Mouse (Mus musculus): Measurements from ENCODE around the gene Tspan11. TPM values are rescaled to one million over a fixed set of nuclear protein-coding genes. Genes with fewer than 3 reads are reported as not detected.

Gene Tspan11
- polyA plus RNA-seq, 1 experiment, result 8.3 TPM

DNA sequence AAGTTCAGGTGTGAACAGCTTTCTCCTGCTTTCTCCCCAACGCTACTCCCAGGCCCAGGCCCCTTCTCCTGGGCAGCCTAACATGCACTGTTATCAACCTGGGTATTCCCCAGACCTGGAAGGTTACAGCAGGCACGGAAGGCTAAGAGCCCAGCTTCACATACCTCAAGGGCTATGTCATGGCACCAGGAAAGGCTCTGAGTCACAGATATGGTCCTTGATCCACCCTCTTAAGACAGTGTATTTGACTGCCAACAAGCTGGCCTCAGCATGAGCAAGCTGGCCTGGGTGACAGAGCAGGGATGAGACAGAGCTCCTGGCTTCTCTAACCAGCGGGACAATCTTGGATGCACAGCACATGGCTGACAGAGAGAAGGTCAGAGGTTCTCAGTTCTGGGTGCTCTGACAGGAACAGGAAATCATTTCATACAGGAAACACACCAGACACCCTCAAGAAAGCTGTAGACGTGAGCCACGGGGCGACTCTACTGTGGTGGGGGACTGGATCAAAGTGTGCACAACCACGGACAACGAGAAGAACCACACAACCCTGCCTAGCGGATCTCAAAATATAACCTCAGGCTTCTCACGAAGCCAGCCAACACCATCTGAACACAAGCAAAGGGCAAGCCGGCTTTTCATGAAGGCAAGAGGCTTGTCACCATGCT is 104.3 kb downstream of the Tspan11 start:
- WGBS, result 58% methylated on average over 11 of the region's 11 CpGs
- TF ChIP-seq CTCF (IDR thresholded peaks at IDR 0.05; ENCODE audit: borderline replicate concordance, insufficient read depth, low read depth, low read length) (no peak), POLR2A (IDR thresholded peaks at IDR 0.05; ENCODE audit: borderline replicate concordance, insufficient read depth, low read length) (no peak)
- Histone ChIP-seq H3K27me3 (ENCODE audit: control insufficient read depth, insufficient read depth, low read length) (no peaks in the 10 kb centered on the region), H3K27ac (ENCODE audit: insufficient read depth, low read length) (peak overlapping the region; percentile 62), H3K4me1 (ENCODE audit: control insufficient read depth, insufficient read depth, low read length) (peaks cover 79% of the 10 kb centered on the region), H3K4me3 (replicated peaks; ENCODE audit: insufficient read depth, low read depth, low read length) (no peak overlapping the region)
- DNase-seq, result no peak

DNA sequence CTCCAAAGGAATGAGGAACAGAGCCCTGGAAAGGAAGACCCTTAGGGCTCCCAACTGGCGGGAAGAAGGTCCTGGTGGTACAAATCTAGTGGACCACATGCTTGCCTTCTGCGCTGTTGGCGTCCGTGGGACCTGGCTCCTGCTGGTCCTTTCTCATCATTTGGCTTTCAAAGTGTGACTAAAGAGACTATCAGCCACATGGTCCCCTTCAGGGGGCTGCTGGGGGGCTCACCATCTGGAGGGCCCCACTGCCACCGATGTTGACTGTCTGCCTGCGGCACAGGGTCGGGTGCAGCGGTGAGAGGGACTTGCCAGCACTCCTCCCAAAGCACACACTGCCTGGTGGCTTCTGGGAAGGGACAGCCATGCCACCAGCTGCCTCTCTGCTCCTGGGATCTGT is 105.6 kb downstream of the Tspan11 start:
- TF ChIP-seq CTCF (IDR thresholded peaks at IDR 0.05; ENCODE audit: borderline replicate concordance, insufficient read depth, low read depth, low read length) (no peak), POLR2A (IDR thresholded peaks at IDR 0.05; ENCODE audit: borderline replicate concordance, insufficient read depth, low read length) (no peak)
- WGBS, result 18% methylated on average over 8 of the region's 8 CpGs
- Histone ChIP-seq H3K27ac (ENCODE audit: insufficient read depth, low read length) (peak overlapping the region; percentile 81), H3K4me3 (replicated peaks; ENCODE audit: insufficient read depth, low read depth, low read length) (no peak overlapping the region), H3K4me1 (ENCODE audit: control insufficient read depth, insufficient read depth, low read length) (peaks cover 74% of the 10 kb centered on the region), H3K27me3 (ENCODE audit: control insufficient read depth, insufficient read depth, low read length) (no peaks in the 10 kb centered on the region)
- DNase-seq, result no peak

- DNase-seq, result no peak
- Histone ChIP-seq H3K27me3 (ENCODE audit: control insufficient read depth, insufficient read depth, low read length) (no peaks in the 10 kb centered on the region), H3K4me1 (ENCODE audit: control insufficient read depth, insufficient read depth, low read length) (peaks cover 73% of the 10 kb centered on the region), H3K4me3 (replicated peaks; ENCODE audit: insufficient read depth, low read depth, low read length) (no peak overlapping the region), H3K27ac (ENCODE audit: insufficient read depth, low read length) (no peak overlapping the region)
- WGBS, result 82% methylated on average over 5 of the region's 5 CpGs
- TF ChIP-seq POLR2A (IDR thresholded peaks at IDR 0.05; ENCODE audit: borderline replicate concordance, insufficient read depth, low read length) (no peak), CTCF (IDR thresholded peaks at IDR 0.05; ENCODE audit: borderline replicate concordance, insufficient read depth, low read depth, low read length) (peak; percentile 24; the same call in 1 of the 2 replicates)
Observed at GRCm38 (mm10) chr6:127996928-127997327, 109.5 kb downstream of the Tspan11 start.

DNA sequence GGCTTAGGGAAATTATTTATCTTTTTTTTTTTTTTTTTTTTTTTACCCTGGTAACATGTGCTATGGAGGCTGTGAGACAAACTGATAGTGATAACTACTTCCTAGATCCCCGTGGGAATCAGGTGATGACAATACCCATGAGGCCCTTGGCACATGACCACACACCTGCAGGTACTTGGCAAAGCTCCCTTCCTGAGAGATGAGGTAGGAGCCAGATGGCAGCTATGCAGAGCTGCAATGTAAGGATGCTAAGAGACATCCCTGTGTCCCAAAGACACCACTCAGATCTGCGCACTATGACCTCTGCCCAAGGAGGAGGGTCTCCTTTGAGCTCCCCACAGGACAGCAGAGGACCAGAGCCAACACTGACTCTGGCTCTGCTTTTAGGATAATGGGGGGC is 111.7 kb downstream of the Tspan11 start:
- Histone ChIP-seq H3K27ac (ENCODE audit: insufficient read depth, low read length) (peak overlapping the region; percentile 70), H3K4me1 (ENCODE audit: control insufficient read depth, insufficient read depth, low read length) (peaks cover 74% of the 10 kb centered on the region), H3K27me3 (ENCODE audit: control insufficient read depth, insufficient read depth, low read length) (no peaks in the 10 kb centered on the region), H3K4me3 (replicated peaks; ENCODE audit: insufficient read depth, low read depth, low read length) (no peak overlapping the region)
- peak; percentile 92 to 93 for DNase-seq
- 12% methylated on average over 2 of the region's 2 CpGs for WGBS
- TF ChIP-seq CTCF (IDR thresholded peaks at IDR 0.05; ENCODE audit: borderline replicate concordance, insufficient read depth, low read depth, low read length) (no peak), POLR2A (IDR thresholded peaks at IDR 0.05; ENCODE audit: borderline replicate concordance, insufficient read depth, low read length) (no peak)

DNA sequence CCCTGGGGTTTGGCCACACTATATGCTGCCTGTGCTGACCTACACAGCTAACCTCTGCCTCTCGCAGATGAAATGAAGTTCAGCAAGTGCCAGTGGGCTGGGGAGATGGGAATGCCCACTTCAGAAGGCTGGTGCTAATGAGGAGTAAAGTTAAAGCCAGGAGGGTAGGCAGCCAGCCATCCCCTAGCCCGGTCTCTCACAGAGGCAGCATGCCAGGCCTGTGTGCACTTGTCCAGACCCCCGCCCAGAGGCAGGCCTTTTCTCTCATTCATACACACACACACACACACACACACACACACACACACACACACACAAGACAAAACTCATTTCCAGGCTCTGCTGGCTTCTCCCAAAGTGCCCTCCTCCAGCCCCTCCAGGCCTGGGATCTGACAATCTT is 113.4 kb downstream of the Tspan11 start:
- WGBS, result 36% methylated on average over 3 of the region's 3 CpGs
- TF ChIP-seq CTCF (IDR thresholded peaks at IDR 0.05; ENCODE audit: borderline replicate concordance, insufficient read depth, low read depth, low read length), result no peak
- TF ChIP-seq POLR2A (IDR thresholded peaks at IDR 0.05; ENCODE audit: borderline replicate concordance, insufficient read depth, low read length), result no peak
- Histone ChIP-seq H3K4me3 (replicated peaks; ENCODE audit: insufficient read depth, low read depth, low read length) (no peak overlapping the region), H3K4me1 (ENCODE audit: control insufficient read depth, insufficient read depth, low read length) (peaks cover 74% of the 10 kb centered on the region), H3K27ac (ENCODE audit: insufficient read depth, low read length) (peak overlapping the region; percentile 11; the same call in 1 of the 2 replicates), H3K27me3 (ENCODE audit: control insufficient read depth, insufficient read depth, low read length) (no peaks in the 10 kb centered on the region)
- DNase-seq, result no peak

DNA sequence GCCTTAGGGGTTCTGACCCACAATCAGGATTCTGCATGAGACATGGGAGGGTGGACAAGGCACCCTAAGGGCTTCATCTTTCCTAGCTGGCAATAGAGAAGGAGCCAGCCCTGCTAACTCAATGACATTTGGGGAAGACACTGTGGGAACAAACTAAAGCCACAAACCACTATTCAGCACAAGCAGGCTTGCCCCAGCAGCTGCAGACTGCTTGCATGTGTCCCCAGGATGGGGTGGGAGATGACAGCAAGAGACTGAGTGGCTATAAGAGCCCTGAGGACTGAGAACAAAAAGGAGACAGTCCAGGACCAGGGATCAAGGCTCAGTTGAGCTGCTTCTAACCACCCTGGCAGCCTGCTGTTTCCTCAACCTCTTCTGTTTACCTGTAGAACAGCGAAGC is 114.2 kb downstream of the Tspan11 start:
- WGBS, result 96% methylated on average over 1 of the region's 1 CpGs
- peaks cover 76% of the 10 kb centered on the region for H3K4me1 ChIP-seq (ENCODE audit: control insufficient read depth, insufficient read depth, low read length)

GRCm38 (mm10) chr6:128002104-128002503 is 114.7 kb downstream of the Tspan11 start:
- DNase-seq, result no peak
- Histone ChIP-seq H3K27me3 (ENCODE audit: control insufficient read depth, insufficient read depth, low read length) (no peaks in the 10 kb centered on the region), H3K27ac (ENCODE audit: insufficient read depth, low read length) (peak overlapping the region; percentile 59), H3K4me3 (replicated peaks; ENCODE audit: insufficient read depth, low read depth, low read length) (no peak overlapping the region), H3K4me1 (ENCODE audit: control insufficient read depth, insufficient read depth, low read length) (peaks cover 81% of the 10 kb centered on the region)
- TF ChIP-seq CTCF (IDR thresholded peaks at IDR 0.05; ENCODE audit: borderline replicate concordance, insufficient read depth, low read depth, low read length), result no peak
- TF ChIP-seq POLR2A (IDR thresholded peaks at IDR 0.05; ENCODE audit: borderline replicate concordance, insufficient read depth, low read length), result no peak
- 50% methylated on average over 10 of the region's 10 CpGs for WGBS

More for the DNA sequence above, 114.2 kb downstream of the Tspan11 start:
- DNase-seq, result no peak
- Histone ChIP-seq H3K27ac (ENCODE audit: insufficient read depth, low read length) (peak overlapping the region; percentile 59; the same call in 1 of the 2 replicates), H3K4me3 (replicated peaks; ENCODE audit: insufficient read depth, low read depth, low read length) (no peak overlapping the region), H3K27me3 (ENCODE audit: control insufficient read depth, insufficient read depth, low read length) (no peaks in the 10 kb centered on the region)
- TF ChIP-seq POLR2A (IDR thresholded peaks at IDR 0.05; ENCODE audit: borderline replicate concordance, insufficient read depth, low read length) (no peak), CTCF (IDR thresholded peaks at IDR 0.05; ENCODE audit: borderline replicate concordance, insufficient read depth, low read depth, low read length) (no peak)

DNA sequence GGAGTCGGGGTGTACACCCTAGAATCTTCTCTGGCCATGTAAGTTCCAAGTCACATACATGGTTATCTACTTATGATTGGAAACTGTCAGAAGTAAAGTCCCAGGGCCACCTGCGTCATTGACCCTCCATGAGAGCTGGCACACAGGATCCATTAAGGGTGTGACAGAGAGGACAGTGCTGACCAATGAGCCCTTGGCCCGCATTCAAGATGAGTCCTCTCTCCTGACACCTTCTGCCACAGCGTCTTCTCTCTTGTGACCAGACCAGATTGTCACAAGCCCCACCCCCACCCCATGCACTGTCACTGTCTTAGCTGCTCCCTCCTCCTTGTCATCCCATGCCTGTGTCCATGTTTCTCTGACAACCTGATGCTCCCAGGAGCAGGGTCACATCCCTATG is 115.3 kb downstream of the Tspan11 start:
- no peak for TF ChIP-seq CTCF (IDR thresholded peaks at IDR 0.05; ENCODE audit: borderline replicate concordance, insufficient read depth, low read depth, low read length)
- no peak for TF ChIP-seq POLR2A (IDR thresholded peaks at IDR 0.05; ENCODE audit: borderline replicate concordance, insufficient read depth, low read length)
- no peak overlapping the region for H3K4me3 ChIP-seq (replicated peaks; ENCODE audit: insufficient read depth, low read depth, low read length)
- peaks cover 86% of the 10 kb centered on the region for H3K4me1 ChIP-seq (ENCODE audit: control insufficient read depth, insufficient read depth, low read length)
- DNase-seq, result peak; percentile 66 to 81
- peak overlapping the region; percentile 59; the same call in 1 of the 2 replicates for H3K27ac ChIP-seq (ENCODE audit: insufficient read depth, low read length)
- no peaks in the 10 kb centered on the region for H3K27me3 ChIP-seq (ENCODE audit: control insufficient read depth, insufficient read depth, low read length)
- 32% methylated on average over 4 of the region's 4 CpGs for WGBS

Measured in cerebellum, adult 2 months (tissue).